7 mouse cellular contexts compared by ENCODE assay signal in genomic region chr4:83350719-83351118, GRCm38 (mm10). TPM values are rescaled to one million over a fixed set of nuclear protein-coding genes. Genes with fewer than 3 reads are reported as not detected.
A peak's percentile ranks its signal among the peaks of the same experiment; 100 is the strongest.
DNase-seq lines count a peak whose midpoint lies in the region; ATAC-seq lines count a peak whose summit lies in the region.

No protein-coding gene starts in this region.

- peak; percentile 98 for ATAC-seq in frontal cortex, adult (ENCODE audit: low TSS enrichment)
- ATAC-seq in erythroblast, adult 5-6 weeks (replicated peaks; ENCODE audit: low FRiP score, poor library complexity, severe bottlenecking): no peak

- DNase-seq in MN1 (ENCODE audit: low spot score): peak; percentile 21
- peak; percentile 58 for DNase-seq in adrenal gland, adult 2 months
- DNase-seq in heart, postnatal 4 days: peak; percentile 94
- DNase-seq in left cerebral cortex, postnatal 36 days (ENCODE audit: low spot score in 2 of 2): peak; percentile 61 to 72
- peak; percentile 68 for DNase-seq in right cerebral cortex, postnatal 4 days

- intact Hi-C loops in left cerebral cortex, postnatal 36 days (cut with DNase I): no loop called here

RNA-seq across cellular contexts. Expression of gene Ttc39b, which starts 26.7 kb away (rescaled TPM):
- 10 to 100 TPM; 17.9 to 18.2 TPM for total RNA-seq in adrenal gland, adult 2 months (2021)
- polyA plus RNA-seq in adrenal gland, adult 2 months (2012; rRNA removed): 1.3 and 1.5 TPM in 2 replicates
- total RNA-seq in heart, postnatal 4 days (2021): 10 to 100 TPM; 12.8 to 14.5 TPM
- 10 to 100 TPM; 59.7 to 62.8 TPM for total RNA-seq in left cerebral cortex, postnatal 36 days (2021)
- 0.19 and 2.1 TPM in 2 replicates for total RNA-seq in erythroblast, adult 5-6 weeks (2015; ENCODE audit: low replicate concordance)
- 0.56 and 4.9 TPM in 2 replicates for total RNA-seq in erythroblast, adult 5-6 weeks (2017; ENCODE audit: low replicate concordance)

Comparison
In these comparisons a context has a peak if more than half of its experiments do, and no peak if none do; other contexts are left out.
1. DNase-seq: peak in every context shown above with its lines; median percentile 94 in heart, postnatal 4 days; 68 in right cerebral cortex, postnatal 4 days; 66 in left cerebral cortex, postnatal 36 days; 58 in adrenal gland, adult 2 months; 21 in MN1.